Mouse (Mus musculus): ENCODE results near the gene Xntrpc. TPM values are rescaled to one million over a fixed set of nuclear protein-coding genes. Genes with fewer than 3 reads are reported as not detected.

Xntrpc gene
- polyA plus RNA-seq, 1 experiment, result 1.6 TPM

DNA sequence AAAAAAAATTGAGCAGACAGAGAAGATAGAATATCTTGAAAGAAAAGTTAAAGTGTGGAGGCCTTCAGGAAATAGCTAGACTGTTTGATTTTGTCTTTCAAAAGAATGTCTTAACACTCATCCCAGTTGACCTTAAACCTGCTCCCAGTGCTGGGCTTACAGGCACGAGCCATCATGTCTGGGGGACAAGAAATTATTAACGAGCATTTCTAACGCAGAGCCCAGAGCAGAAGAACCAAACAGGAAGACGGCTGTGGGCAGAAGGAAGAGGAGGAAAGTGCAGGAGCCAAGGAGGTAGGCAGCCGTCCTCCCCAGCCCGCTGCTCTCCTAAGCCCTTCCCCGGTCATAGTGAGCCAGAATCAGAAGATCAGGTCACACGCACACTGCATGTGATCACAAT lies 14.8 kb downstream of the Xntrpc start:
- H3K27me3 ChIP-seq (ENCODE audit: control insufficient read depth, insufficient read depth, low read length), result no peaks in the 10 kb centered on the region
- no peaks in the 10 kb centered on the region for H3K4me1 ChIP-seq (ENCODE audit: control insufficient read depth, insufficient read depth, insufficient read length, low read length)
- TF ChIP-seq CTCF (IDR thresholded peaks at IDR 0.05; ENCODE audit: extremely low read depth, insufficient read length, insufficient replicate concordance, low read depth, low read length) (no peak), POLR2A (IDR thresholded peaks at IDR 0.05; ENCODE audit: low read depth, low read length) (no peak)
- H3K27ac ChIP-seq (ENCODE audit: insufficient read depth, low read depth, low read length), result no peak overlapping the region
- 91% methylated on average over 8 of the region's 8 CpGs for WGBS
- H3K4me3 ChIP-seq (ENCODE audit: low read depth, low read length), result no peak overlapping the region
- H3K36me3 ChIP-seq (ENCODE audit: control insufficient read depth, insufficient read depth, low read length), result peaks cover 42% of the 10 kb centered on the region

DNA sequence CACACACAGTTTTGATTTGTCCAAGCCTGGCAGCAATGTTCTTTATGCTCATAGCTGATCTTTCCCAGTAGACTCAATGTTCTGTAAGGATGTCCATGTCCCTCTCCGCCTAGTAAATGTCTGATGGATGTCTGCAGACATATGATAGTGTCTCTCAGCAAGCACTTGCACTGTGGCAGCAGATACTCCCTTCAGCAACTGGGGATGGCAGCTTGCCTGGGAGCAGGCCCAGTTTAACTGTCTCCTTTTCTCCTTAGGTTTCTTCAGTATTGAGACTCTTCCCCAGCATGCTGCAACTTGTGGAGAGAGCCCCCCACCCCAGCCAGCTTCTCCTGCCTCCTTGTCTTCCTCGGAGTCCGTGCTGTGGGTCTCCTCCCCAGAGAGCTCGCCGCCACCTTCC lies 16.3 kb downstream of the Xntrpc start:
- 92% methylated on average over 5 of the region's 5 CpGs for WGBS

DNA sequence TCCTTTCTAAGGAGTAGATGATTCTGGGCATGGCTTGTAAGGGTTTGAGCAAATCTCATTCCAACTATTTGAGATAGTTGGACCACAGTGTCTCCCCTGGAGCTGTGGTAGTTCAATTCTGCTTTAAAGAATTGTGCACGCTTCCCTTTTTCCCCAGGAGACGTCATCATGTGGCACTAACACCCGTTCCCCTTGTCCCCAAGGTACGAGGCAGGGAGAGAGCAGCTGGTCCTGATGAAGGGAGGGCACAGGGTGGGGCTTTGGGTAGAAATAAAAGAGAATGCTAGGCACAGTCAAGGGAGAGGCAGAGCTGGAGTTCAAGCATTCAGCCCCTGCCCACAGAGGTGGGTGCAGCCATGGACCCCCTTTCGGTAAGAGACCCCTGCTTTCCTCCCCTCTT lies 17.3 kb downstream of the Xntrpc start, which contains the start of gene Trpc2:
Gene Trpc2, plus strand, starts transcription at position 301 of the 400 bp plus-strand sequence.
- WGBS, result 73% methylated on average over 5 of the region's 5 CpGs
- H3K4me3 ChIP-seq (ENCODE audit: low read depth, low read length), result no peak within 1 kb of the TSS
- H3K27ac ChIP-seq (ENCODE audit: insufficient read depth, low read depth, low read length), result no peak within 1 kb of the TSS
- no peaks in the 10 kb centered on the region for H3K4me1 ChIP-seq (ENCODE audit: control insufficient read depth, insufficient read depth, insufficient read length, low read length)
- H3K36me3 ChIP-seq (ENCODE audit: control insufficient read depth, insufficient read depth, low read length), result peaks cover 31% of the 10 kb centered on the region
- no peak for TF ChIP-seq CTCF (IDR thresholded peaks at IDR 0.05; ENCODE audit: extremely low read depth, insufficient read length, insufficient replicate concordance, low read depth, low read length)
- TF ChIP-seq POLR2A (IDR thresholded peaks at IDR 0.05; ENCODE audit: low read depth, low read length), result no peak
- no peaks in the 10 kb centered on the region for H3K27me3 ChIP-seq (ENCODE audit: control insufficient read depth, insufficient read depth, low read length)

More for the DNA sequence above, 16.3 kb downstream of the Xntrpc start:
- TF ChIP-seq CTCF (IDR thresholded peaks at IDR 0.05; ENCODE audit: extremely low read depth, insufficient read length, insufficient replicate concordance, low read depth, low read length), result no peak
- no peak for TF ChIP-seq POLR2A (IDR thresholded peaks at IDR 0.05; ENCODE audit: low read depth, low read length)
- Histone ChIP-seq H3K27me3 (ENCODE audit: control insufficient read depth, insufficient read depth, low read length) (no peaks in the 10 kb centered on the region), H3K4me1 (ENCODE audit: control insufficient read depth, insufficient read depth, insufficient read length, low read length) (no peaks in the 10 kb centered on the region), H3K4me3 (ENCODE audit: low read depth, low read length) (no peak overlapping the region), H3K27ac (ENCODE audit: insufficient read depth, low read depth, low read length) (no peak overlapping the region), H3K36me3 (ENCODE audit: control insufficient read depth, insufficient read depth, low read length) (peaks cover 37% of the 10 kb centered on the region)

DNA sequence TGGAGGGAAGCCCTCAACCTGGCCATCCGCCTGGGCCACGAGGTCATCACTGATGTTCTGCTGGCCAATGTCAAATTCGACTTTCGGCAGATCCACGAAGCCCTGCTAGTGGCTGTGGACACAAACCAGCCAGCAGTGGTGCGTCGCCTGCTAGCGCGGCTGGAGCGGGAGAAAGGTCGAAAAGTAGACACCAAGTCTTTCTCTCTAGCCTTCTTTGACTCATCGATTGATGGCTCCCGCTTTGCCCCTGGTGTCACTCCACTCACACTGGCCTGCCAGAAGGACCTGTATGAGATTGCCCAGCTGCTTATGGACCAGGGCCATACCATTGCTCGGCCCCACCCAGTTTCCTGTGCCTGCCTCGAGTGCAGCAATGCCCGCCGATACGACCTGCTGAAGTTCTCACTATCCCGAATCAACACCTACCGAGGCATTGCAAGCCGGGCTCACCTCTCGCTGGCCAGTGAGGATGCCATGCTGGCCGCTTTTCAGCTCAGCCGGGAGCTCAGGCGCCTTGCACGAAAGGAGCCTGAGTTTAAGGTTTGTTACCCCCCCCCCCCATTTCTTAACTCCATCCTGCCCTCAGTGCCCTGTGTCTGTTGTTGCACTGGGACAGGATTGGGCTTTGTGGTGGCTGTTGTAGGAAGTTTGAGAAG lies 18.7 kb downstream of the Xntrpc start:
- 85% methylated on average over 26 of the region's 26 CpGs for WGBS

DNA sequence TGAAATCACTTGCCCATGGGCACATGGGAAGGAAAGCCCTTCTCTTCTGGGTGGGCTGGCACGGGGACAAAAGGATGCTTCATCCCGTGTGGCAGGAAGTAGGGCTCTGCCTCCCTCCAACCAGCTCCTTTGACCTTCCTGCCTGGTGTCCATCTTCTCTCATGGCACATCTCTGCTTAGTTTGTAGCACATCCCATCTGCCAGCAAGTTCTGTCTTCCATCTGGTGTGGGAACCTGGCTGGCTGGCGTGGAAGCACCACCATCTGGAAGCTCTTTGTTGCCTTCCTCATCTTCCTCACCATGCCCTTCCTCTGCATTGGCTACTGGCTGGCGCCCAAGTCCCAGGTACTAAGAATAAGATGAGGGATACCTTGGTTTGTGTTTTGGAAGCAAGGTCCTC lies 21.8 kb downstream of the Xntrpc start:
- H3K36me3 ChIP-seq (ENCODE audit: control insufficient read depth, insufficient read depth, low read length), result peaks cover 7% of the 10 kb centered on the region
- no peaks in the 10 kb centered on the region for H3K4me1 ChIP-seq (ENCODE audit: control insufficient read depth, insufficient read depth, insufficient read length, low read length)
- WGBS, result 82% methylated on average over 4 of the region's 4 CpGs
- TF ChIP-seq CTCF (IDR thresholded peaks at IDR 0.05; ENCODE audit: extremely low read depth, insufficient read length, insufficient replicate concordance, low read depth, low read length) (no peak), POLR2A (IDR thresholded peaks at IDR 0.05; ENCODE audit: low read depth, low read length) (no peak)
- H3K27me3 ChIP-seq (ENCODE audit: control insufficient read depth, insufficient read depth, low read length), result no peaks in the 10 kb centered on the region
- H3K27ac ChIP-seq (ENCODE audit: insufficient read depth, low read depth, low read length), result no peak overlapping the region
- no peak overlapping the region for H3K4me3 ChIP-seq (ENCODE audit: low read depth, low read length)

More for the DNA sequence above, 18.7 kb downstream of the Xntrpc start:
- Histone ChIP-seq H3K27me3 (ENCODE audit: control insufficient read depth, insufficient read depth, low read length) (no peaks in the 10 kb centered on the region), H3K4me1 (ENCODE audit: control insufficient read depth, insufficient read depth, insufficient read length, low read length) (no peaks in the 10 kb centered on the region), H3K27ac (ENCODE audit: insufficient read depth, low read depth, low read length) (no peak overlapping the region), H3K4me3 (ENCODE audit: low read depth, low read length) (no peak overlapping the region), H3K36me3 (ENCODE audit: control insufficient read depth, insufficient read depth, low read length) (peaks cover 27% of the 10 kb centered on the region)
- no peak for TF ChIP-seq POLR2A (IDR thresholded peaks at IDR 0.05; ENCODE audit: low read depth, low read length)
- TF ChIP-seq CTCF (IDR thresholded peaks at IDR 0.05; ENCODE audit: extremely low read depth, insufficient read length, insufficient replicate concordance, low read depth, low read length), result no peak

DNA sequence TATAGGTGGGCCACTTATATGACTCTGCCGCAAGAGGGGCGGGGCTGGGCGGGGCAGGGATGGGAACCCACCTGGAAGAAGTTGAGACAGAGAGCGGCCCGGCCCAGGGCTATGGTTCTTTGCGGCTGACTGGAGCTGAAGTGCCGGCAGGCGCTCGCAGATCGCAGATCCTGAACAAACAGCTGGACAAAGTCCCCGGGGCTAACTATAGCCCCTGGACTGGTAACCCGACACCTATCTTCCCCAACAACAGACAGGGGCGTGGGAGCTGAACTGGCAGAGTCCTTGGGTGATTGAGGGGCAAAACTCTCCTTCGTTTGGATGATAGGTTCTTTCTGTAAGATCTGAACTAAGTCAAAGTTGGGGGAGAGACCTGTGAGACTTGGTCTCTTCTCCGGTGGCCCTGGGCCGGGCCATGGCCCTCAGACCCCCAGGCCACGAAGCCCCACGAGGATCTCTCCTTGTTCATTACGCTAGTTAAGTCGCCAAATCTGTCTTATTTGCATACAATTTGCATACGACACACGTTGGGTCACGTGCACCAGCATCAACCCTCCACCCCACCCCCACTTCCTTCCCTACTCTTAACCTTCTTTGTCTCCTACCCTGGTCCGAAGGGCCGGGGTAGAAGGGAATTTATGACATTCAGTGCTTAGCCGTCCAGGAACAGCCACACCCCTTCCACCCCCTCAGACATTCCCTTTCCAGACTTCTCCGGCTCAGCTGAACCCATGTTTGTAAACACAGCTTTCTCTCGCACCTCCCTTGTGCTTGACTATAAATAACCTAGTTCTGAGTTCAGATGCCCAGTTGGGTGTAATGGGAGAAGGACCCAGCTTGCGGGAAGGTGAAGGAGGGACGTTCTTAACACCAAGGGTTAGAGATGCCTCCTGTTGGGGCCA lies 34.5 kb downstream of the Xntrpc start:
- Histone ChIP-seq H3K27me3 (ENCODE audit: control insufficient read depth, insufficient read depth, low read length) (no peaks in the 10 kb centered on the region), H3K4me1 (ENCODE audit: control insufficient read depth, insufficient read depth, insufficient read length, low read length) (peaks cover 6% of the 10 kb centered on the region; the same call in 1 of the 2 replicates), H3K4me3 (ENCODE audit: low read depth, low read length) (peak overlapping the region; percentile 60), H3K27ac (ENCODE audit: insufficient read depth, low read depth, low read length) (no peak overlapping the region), H3K36me3 (ENCODE audit: control insufficient read depth, insufficient read depth, low read length) (no peaks in the 10 kb centered on the region)
- 5% methylated on average over 30 of the region's 30 CpGs for WGBS
- TF ChIP-seq CTCF (IDR thresholded peaks at IDR 0.05; ENCODE audit: extremely low read depth, insufficient read length, insufficient replicate concordance, low read depth, low read length) (no peak), POLR2A (IDR thresholded peaks at IDR 0.05; ENCODE audit: low read depth, low read length) (no peak)

DNA sequence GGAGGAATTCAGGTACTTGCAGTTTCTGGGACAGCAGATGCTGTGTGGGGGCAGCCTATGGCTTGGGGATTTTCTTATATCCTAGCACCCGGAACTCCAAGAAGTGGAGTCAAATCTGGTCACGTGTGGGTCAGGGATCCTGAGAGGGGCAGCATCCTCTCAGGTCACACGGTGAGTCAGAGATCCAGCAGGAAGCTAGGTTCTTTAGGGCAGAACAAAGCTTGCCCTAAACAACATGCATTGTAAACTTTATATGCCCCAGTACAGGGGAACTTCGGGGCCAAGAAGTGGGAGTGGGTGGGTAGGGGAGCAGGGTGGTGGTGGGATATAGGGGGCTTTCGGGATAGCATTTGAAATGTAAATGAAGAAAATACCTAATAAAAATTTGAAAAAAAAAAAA lies 35.4 kb downstream of the Xntrpc start:
- Histone ChIP-seq H3K27me3 (ENCODE audit: control insufficient read depth, insufficient read depth, low read length) (no peaks in the 10 kb centered on the region), H3K27ac (ENCODE audit: insufficient read depth, low read depth, low read length) (no peak overlapping the region), H3K4me1 (ENCODE audit: control insufficient read depth, insufficient read depth, insufficient read length, low read length) (peaks cover 6% of the 10 kb centered on the region; the same call in 1 of the 2 replicates), H3K36me3 (ENCODE audit: control insufficient read depth, insufficient read depth, low read length) (no peaks in the 10 kb centered on the region), H3K4me3 (ENCODE audit: low read depth, low read length) (no peak overlapping the region)
- WGBS, result 72% methylated on average over 5 of the region's 5 CpGs
- TF ChIP-seq CTCF (IDR thresholded peaks at IDR 0.05; ENCODE audit: extremely low read depth, insufficient read length, insufficient replicate concordance, low read depth, low read length) (no peak), POLR2A (IDR thresholded peaks at IDR 0.05; ENCODE audit: low read depth, low read length) (no peak)

Measured in small intestine, adult 2 months (tissue).